Mouse (Mus musculus): ENCODE data around the gene Prss27. TPM values are rescaled to one million over a fixed set of nuclear protein-coding genes. Genes with fewer than 3 reads are reported as not detected.
A peak's percentile ranks its signal among the peaks of the same experiment; 100 is the strongest.

Gene Prss27
- polyA plus RNA-seq, 1 experiment from 2014 or later = 0.17 TPM

DNA sequence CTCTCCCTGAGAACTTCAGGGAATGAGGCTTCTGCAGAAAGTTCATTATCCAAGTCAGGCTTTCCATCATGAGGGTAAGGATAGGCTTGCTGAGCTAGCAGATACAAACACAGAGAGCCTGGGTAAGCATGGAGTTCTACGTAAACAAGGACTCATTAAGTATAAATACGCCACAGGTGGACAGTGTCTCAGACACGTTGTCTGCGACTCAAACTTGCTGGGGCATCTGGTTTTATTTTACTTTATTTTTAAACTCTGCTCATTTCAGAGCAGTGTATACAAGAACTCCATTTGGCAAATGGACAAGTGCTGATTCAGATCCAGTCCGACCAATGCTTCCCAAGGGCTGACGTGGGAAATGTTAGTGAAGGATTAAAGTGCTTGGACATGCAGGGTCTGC, 17.2 kb upstream of the Prss27 start:
- peaks cover 15% of the 10 kb centered on the region for H3K4me1 ChIP-seq (ENCODE audit: control insufficient read depth, insufficient read depth, low read length)
- no peaks in the 10 kb centered on the region for H3K36me3 ChIP-seq (ENCODE audit: control insufficient read depth, insufficient read depth, low read length)
- H3K4me3 ChIP-seq (ENCODE audit: low read length) = no peak overlapping the region
- no peaks in the 10 kb centered on the region for H3K27me3 ChIP-seq (replicated peaks; ENCODE audit: control insufficient read depth, insufficient read depth, low read length)
- peak; percentile 56 for ATAC-seq
- H3K9ac ChIP-seq (ENCODE audit: low read depth, low read length) = no peak overlapping the region
- 45% methylated on average over 6 of the region's 6 CpGs for WGBS
- H3K27ac ChIP-seq (ENCODE audit: low read length) = peak overlapping the region; percentile 72
- H3K4me2 ChIP-seq (ENCODE audit: low read depth, low read length) = 0 out of 2 replicates have a peak overlapping the region, but pooled peaks have one; percentile 18
- H3K9me3 ChIP-seq (ENCODE audit: control insufficient read depth, low read length) = no peaks in the 10 kb centered on the region

DNA sequence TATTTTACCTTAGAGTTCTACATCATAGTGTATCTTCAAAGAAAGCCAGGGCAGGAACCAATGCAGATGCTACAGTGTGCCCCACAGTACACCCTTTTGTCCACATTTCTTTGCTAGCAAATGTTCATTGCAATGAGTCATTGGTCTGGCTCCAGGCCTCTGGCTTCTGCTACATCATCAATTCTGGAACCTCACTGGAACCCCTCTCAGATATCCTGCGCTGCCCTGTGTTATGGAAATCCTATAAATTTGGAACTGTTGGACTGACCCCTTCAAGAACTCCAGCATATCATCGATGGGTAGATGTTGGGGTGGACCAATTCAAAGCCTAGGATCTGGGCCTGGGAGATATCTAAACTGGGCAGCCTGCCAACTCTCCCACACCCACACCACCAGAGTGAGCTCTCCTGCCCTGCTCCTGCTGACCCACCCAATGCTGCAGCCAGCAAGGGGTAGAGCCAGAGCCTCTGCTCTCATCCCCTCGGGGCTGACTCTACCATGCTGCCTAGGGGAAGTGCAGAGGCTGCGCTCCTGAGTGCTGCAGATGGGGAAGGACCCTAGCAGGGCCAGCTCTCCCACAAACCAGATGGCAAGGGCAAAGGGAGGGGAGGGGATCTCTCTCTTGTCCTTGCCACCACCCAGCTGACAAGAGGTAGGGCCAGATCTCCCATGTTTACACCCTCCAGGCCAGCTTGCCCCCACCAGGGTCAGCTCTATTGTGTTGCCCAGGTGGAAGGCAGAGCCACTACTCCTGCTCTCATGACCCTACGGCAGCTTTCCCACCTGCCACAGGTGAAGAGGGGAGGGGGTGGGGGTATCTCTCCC, 16.4 kb upstream of the Prss27 start:
- H3K9ac ChIP-seq (ENCODE audit: low read depth, low read length) = no peak overlapping the region
- H3K4me3 ChIP-seq (ENCODE audit: low read length) = no peak overlapping the region
- peak overlapping the region; percentile 60 for H3K27ac ChIP-seq (ENCODE audit: low read length)
- H3K36me3 ChIP-seq (ENCODE audit: control insufficient read depth, insufficient read depth, low read length) = no peaks in the 10 kb centered on the region
- H3K27me3 ChIP-seq (replicated peaks; ENCODE audit: control insufficient read depth, insufficient read depth, low read length) = no peaks in the 10 kb centered on the region
- no peak overlapping the region for H3K4me2 ChIP-seq (ENCODE audit: low read depth, low read length)
- H3K4me1 ChIP-seq (ENCODE audit: control insufficient read depth, insufficient read depth, low read length) = peaks cover 15% of the 10 kb centered on the region
- ATAC-seq = peak; percentile 78
- 45% methylated on average over 5 of the region's 5 CpGs for WGBS
- H3K9me3 ChIP-seq (ENCODE audit: control insufficient read depth, low read length) = no peaks in the 10 kb centered on the region

DNA sequence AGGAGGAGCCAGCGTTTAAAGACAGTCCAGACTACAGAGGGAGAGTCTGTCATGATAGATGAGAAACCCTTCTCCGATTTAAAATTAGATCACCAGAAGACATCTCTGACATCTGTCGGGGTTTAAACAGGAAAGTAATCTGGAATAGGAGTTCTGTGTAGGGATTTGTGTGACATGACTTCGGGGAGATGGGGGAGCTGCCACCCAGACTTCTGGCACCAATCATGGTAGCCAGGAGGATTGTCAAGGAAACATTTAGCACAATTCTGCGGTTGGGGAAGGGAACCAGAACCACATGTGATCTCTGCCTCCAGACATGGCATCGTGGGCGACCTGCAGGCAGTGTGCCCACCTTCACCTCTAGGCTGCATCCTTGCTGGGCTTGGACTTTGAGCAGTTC, 8.5 kb upstream of the Prss27 start:
- H3K4me3 ChIP-seq (ENCODE audit: low read length) = no peak overlapping the region
- 80% methylated on average over 7 of the region's 7 CpGs for WGBS
- no peaks in the 10 kb centered on the region for H3K36me3 ChIP-seq (ENCODE audit: control insufficient read depth, insufficient read depth, low read length)
- no peak overlapping the region for H3K9ac ChIP-seq (ENCODE audit: low read depth, low read length)
- H3K27ac ChIP-seq (ENCODE audit: low read length) = no peak overlapping the region
- H3K4me2 ChIP-seq (ENCODE audit: low read depth, low read length) = no peak overlapping the region
- H3K9me3 ChIP-seq (ENCODE audit: control insufficient read depth, low read length) = no peaks in the 10 kb centered on the region
- ATAC-seq = no peak
- H3K4me1 ChIP-seq (ENCODE audit: control insufficient read depth, insufficient read depth, low read length) = no peaks in the 10 kb centered on the region
- no peaks in the 10 kb centered on the region for H3K27me3 ChIP-seq (replicated peaks; ENCODE audit: control insufficient read depth, insufficient read depth, low read length)

DNA sequence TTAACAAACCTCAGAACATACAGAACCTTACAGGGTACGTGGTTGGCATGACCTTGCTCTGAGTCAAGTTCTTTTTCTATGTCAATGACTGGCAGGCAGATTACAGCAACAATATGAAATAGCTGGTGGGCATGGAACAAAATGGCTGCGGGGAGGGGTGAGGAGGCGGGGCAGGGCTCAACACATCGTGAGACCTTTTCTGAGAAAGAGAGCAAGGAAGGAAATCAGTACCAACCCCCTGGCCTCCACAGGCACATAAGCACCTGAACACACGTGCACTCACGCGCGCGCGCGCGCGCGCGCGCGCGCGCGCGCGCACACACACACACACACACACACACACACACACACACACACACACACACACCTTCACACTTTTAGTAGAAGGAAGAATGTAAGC, 7.4 kb upstream of the Prss27 start:
- Histone ChIP-seq H3K36me3 (ENCODE audit: control insufficient read depth, insufficient read depth, low read length) (no peaks in the 10 kb centered on the region), H3K9ac (ENCODE audit: low read depth, low read length) (no peak overlapping the region), H3K4me3 (ENCODE audit: low read length) (no peak overlapping the region), H3K27ac (ENCODE audit: low read length) (no peak overlapping the region), H3K4me1 (ENCODE audit: control insufficient read depth, insufficient read depth, low read length) (no peaks in the 10 kb centered on the region), H3K9me3 (ENCODE audit: control insufficient read depth, low read length) (no peaks in the 10 kb centered on the region), H3K27me3 (replicated peaks; ENCODE audit: control insufficient read depth, insufficient read depth, low read length) (no peaks in the 10 kb centered on the region), H3K4me2 (ENCODE audit: low read depth, low read length) (no peak overlapping the region)
- WGBS = 81% methylated on average over 10 of the region's 22 CpGs
- ATAC-seq = no peak

DNA sequence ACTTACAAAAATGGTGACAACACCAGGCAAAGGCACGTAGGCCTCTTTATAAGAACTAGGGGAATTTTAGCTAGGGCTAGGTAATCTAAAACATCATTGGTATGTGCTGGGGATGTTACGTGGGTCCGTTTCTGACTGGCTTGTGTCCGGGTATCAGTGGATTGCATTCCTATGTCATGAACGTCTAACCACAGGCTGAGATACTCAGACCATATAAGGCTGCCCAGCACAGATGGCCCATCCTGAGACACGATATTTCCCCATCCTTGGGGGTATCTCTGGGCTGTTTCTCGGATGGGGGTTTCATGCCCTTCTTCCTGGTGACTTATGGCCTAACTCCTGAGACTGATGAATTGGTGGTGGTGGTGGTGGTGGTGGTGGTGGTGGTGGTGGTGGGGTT, 2.9 kb upstream of the Prss27 start:
- Histone ChIP-seq H3K27ac (ENCODE audit: low read length) (no peak overlapping the region), H3K9ac (ENCODE audit: low read depth, low read length) (no peak overlapping the region), H3K4me3 (ENCODE audit: low read length) (no peak overlapping the region), H3K27me3 (replicated peaks; ENCODE audit: control insufficient read depth, insufficient read depth, low read length) (no peaks in the 10 kb centered on the region), H3K36me3 (ENCODE audit: control insufficient read depth, insufficient read depth, low read length) (no peaks in the 10 kb centered on the region), H3K9me3 (ENCODE audit: control insufficient read depth, low read length) (0 out of 2 replicates have a peak, but pooled peaks cover 2% of the 10 kb centered on the region), H3K4me1 (ENCODE audit: control insufficient read depth, insufficient read depth, low read length) (peaks cover 3% of the 10 kb centered on the region; the same call in 1 of the 2 replicates), H3K4me2 (ENCODE audit: low read depth, low read length) (no peak overlapping the region)
- WGBS = 70% methylated on average over 7 of the region's 7 CpGs
- ATAC-seq = no peak

DNA sequence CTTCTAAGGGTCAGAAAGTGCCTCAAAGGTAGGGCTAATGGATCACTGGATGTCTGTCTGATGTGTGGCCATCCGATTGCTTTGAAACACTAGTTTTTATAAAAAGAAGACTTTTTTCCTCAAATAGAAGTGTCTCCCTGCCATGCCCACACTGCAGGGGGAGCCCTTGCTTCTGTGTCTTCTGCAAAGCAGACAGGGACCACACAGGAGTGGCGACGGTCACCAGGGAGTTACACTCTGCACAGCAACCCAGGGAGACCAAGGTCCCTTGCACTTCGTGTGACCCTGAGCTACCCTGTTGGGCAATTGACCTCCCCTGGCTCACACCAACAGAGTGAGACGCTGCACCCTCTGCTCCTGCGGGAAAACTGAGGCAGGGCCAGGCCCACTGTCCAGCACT, 990 bp upstream of the Prss27 start:
- Histone ChIP-seq H3K9me3 (ENCODE audit: control insufficient read depth, low read length) (0 out of 2 replicates have a peak, but pooled peaks cover 3% of the 10 kb centered on the region), H3K4me2 (ENCODE audit: low read depth, low read length) (peak overlapping the region; percentile 9; the same call in 1 of the 2 replicates), H3K4me1 (ENCODE audit: control insufficient read depth, insufficient read depth, low read length) (peaks cover 3% of the 10 kb centered on the region; the same call in 1 of the 2 replicates), H3K27ac (ENCODE audit: low read length) (peak overlapping the region; percentile 65), H3K36me3 (ENCODE audit: control insufficient read depth, insufficient read depth, low read length) (no peaks in the 10 kb centered on the region), H3K9ac (ENCODE audit: low read depth, low read length) (0 out of 2 replicates have a peak overlapping the region, but pooled peaks have one; percentile 35), H3K27me3 (replicated peaks; ENCODE audit: control insufficient read depth, insufficient read depth, low read length) (no peaks in the 10 kb centered on the region), H3K4me3 (ENCODE audit: low read length) (no peak overlapping the region)
- 66% methylated on average over 6 of the region's 6 CpGs for WGBS
- ATAC-seq = peak; percentile 60

DNA sequence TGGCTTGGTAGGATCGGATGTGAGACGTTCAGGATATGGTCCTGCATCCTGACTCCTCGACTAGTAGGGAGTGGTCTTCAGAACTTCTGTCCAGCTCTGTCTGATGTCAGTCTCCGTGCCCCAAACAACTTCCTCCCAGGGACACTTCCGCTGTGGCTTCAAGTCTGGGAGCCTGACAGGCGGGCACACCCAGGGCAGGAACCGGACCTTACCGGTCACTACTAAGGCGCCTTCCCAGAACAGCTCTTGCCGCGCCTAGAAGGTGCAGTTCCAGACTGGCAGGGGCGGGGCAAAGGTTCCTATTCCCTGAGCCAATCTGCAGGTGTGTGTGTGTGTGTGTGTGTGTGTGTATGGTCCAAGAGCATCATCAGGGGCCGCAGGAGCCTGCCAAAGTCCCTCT, 584 bp upstream of the Prss27 start:
- H3K4me1 ChIP-seq (ENCODE audit: control insufficient read depth, insufficient read depth, low read length) = peaks cover 3% of the 10 kb centered on the region; the same call in 1 of the 2 replicates
- H3K4me2 ChIP-seq (ENCODE audit: low read depth, low read length) = peak overlapping the region; percentile 9; the same call in 1 of the 2 replicates
- H3K27ac ChIP-seq (ENCODE audit: low read length) = peak overlapping the region; percentile 65
- 0 out of 2 replicates have a peak, but pooled peaks cover 3% of the 10 kb centered on the region for H3K9me3 ChIP-seq (ENCODE audit: control insufficient read depth, low read length)
- 66% methylated on average over 13 of the region's 13 CpGs for WGBS
- H3K36me3 ChIP-seq (ENCODE audit: control insufficient read depth, insufficient read depth, low read length) = no peaks in the 10 kb centered on the region
- H3K4me3 ChIP-seq (ENCODE audit: low read length) = no peak overlapping the region
- H3K27me3 ChIP-seq (replicated peaks; ENCODE audit: control insufficient read depth, insufficient read depth, low read length) = no peaks in the 10 kb centered on the region
- H3K9ac ChIP-seq (ENCODE audit: low read depth, low read length) = 0 out of 2 replicates have a peak overlapping the region, but pooled peaks have one; percentile 35
- peak; percentile 97 for ATAC-seq

DNA sequence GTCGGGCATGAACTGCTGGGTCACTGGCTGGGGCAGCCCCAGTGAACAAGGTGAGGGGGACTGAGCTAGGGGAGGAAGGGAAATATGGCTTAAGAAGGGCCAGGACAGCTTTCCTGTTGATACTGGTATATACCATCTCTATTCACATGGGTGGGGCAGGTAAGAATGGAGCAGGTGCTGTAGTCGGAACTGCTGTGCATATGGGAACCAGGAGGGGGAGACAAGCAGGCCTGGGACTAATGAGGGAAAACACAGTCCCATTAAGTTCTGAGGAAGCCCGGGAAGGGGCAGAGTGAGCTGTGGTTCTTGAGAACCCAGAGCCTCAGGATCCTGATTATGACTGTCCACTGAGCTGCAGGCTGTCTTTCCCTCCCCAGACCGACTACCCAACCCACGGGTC, 6.5 kb downstream of the Prss27 start:
- Histone ChIP-seq H3K4me3 (ENCODE audit: low read length) (no peak overlapping the region), H3K9ac (ENCODE audit: low read depth, low read length) (no peak overlapping the region), H3K4me1 (ENCODE audit: control insufficient read depth, insufficient read depth, low read length) (peaks cover 6% of the 10 kb centered on the region; the same call in 1 of the 2 replicates), H3K9me3 (ENCODE audit: control insufficient read depth, low read length) (0 out of 2 replicates have a peak, but pooled peaks cover 3% of the 10 kb centered on the region), H3K36me3 (ENCODE audit: control insufficient read depth, insufficient read depth, low read length) (0 out of 2 replicates have a peak, but pooled peaks cover 5% of the 10 kb centered on the region), H3K27me3 (replicated peaks; ENCODE audit: control insufficient read depth, insufficient read depth, low read length) (no peaks in the 10 kb centered on the region), H3K27ac (ENCODE audit: low read length) (no peak overlapping the region), H3K4me2 (ENCODE audit: low read depth, low read length) (no peak overlapping the region)
- 53% methylated on average over 5 of the region's 5 CpGs for WGBS
- ATAC-seq = no peak

DNA sequence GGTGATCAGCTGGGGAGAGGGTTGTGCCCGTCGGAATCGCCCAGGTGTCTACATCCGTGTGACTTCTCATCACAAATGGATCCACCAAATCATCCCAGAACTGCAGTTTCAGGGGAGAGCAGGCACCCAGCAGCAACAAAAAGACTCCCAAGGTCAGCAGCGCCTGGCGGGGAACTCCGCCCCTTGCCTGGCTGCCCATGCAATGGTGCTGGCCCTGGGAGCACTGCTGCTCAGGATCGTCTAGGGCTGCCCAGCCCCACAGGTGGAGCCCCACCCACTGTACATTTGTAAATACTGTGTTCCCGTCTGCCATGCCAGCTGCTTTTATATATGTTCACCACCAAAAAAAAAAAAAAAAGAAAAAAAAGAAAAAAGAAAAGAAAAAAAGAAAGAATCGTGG, 7.7 kb downstream of the Prss27 start:
- no peaks in the 10 kb centered on the region for H3K27me3 ChIP-seq (replicated peaks; ENCODE audit: control insufficient read depth, insufficient read depth, low read length)
- H3K27ac ChIP-seq (ENCODE audit: low read length) = no peak overlapping the region
- ATAC-seq = no peak
- peaks cover 6% of the 10 kb centered on the region; the same call in 1 of the 2 replicates for H3K4me1 ChIP-seq (ENCODE audit: control insufficient read depth, insufficient read depth, low read length)
- H3K36me3 ChIP-seq (ENCODE audit: control insufficient read depth, insufficient read depth, low read length) = 0 out of 2 replicates have a peak, but pooled peaks cover 5% of the 10 kb centered on the region
- no peak overlapping the region for H3K4me3 ChIP-seq (ENCODE audit: low read length)
- H3K9ac ChIP-seq (ENCODE audit: low read depth, low read length) = no peak overlapping the region
- H3K9me3 ChIP-seq (ENCODE audit: control insufficient read depth, low read length) = no peaks in the 10 kb centered on the region
- 68% methylated on average over 10 of the region's 10 CpGs for WGBS
- H3K4me2 ChIP-seq (ENCODE audit: low read depth, low read length) = no peak overlapping the region

Measured in intestine, embryonic 16.5 days (tissue).